16 mouse cellular contexts compared by ENCODE assay signal in the genomic region with DNA sequence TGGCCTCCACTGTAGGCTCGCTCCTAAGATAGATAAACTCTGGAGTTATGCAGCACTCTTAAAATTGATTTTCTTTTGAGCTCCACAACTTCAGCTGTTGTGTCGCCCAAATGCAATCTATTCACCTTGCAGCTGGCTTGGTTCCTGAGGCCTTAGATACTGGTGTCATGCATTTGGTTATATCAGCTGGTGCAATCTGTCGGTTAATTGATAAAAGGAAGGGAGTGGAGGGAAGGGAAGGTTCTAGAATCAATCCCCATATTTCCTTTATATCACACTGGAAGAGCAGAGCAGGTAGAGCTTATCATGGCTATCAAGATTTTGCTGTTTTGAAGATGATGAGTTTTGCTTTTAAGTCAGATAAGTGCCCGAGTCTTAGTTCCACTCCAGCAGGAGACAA.
"Had no signal": no experiment of that assay in that cellular context is flagged by ENCODE, and none has a peak within 500 bp of the region (broad histone marks: within the 10 kb centered on the region; RNA-seq: fewer than 3 reads in every experiment).

No protein-coding gene starts in this region.

- H3K27ac ChIP-seq: neural tube, embryonic 13.5 days; neural tube, embryonic 15.5 days; stomach, embryonic 15.5 days; stomach, postnatal 0 days had no signal

- DNase-seq: retina, postnatal 1 day; right cerebral cortex, adult 18-20 months; right cerebral cortex, postnatal 14 days; right cerebral cortex, postnatal 25 days; right cerebral cortex, postnatal 4 days; spleen, adult 18-20 months; thymus, adult 18-20 months; thymus, adult 2 months; thymus, postnatal 14 days; thymus, postnatal 25 days; thymus, postnatal 36 days; thymus, postnatal 4 days had no signal

- H3K27me3 ChIP-seq: neural tube, embryonic 13.5 days; neural tube, embryonic 15.5 days; stomach, embryonic 15.5 days had no signal

- H3K4me2 ChIP-seq: neural tube, embryonic 13.5 days; neural tube, embryonic 15.5 days; stomach, embryonic 15.5 days had no signal

- H3K9ac ChIP-seq: neural tube, embryonic 13.5 days; neural tube, embryonic 15.5 days; stomach, embryonic 15.5 days had no signal

- H3K36me3 ChIP-seq: neural tube, embryonic 15.5 days had no signal

- H3K4me3 ChIP-seq: neural tube, embryonic 13.5 days; neural tube, embryonic 15.5 days; stomach, embryonic 15.5 days had no signal

- H3K9me3 ChIP-seq: neural tube, embryonic 13.5 days; neural tube, embryonic 15.5 days; stomach, embryonic 15.5 days had no signal

- H3K4me1 ChIP-seq: stomach, embryonic 15.5 days had no signal
